Mouse (Mus musculus): ENCODE results near the gene Pde3b. TPM values are rescaled to one million over a fixed set of nuclear protein-coding genes. Genes with fewer than 3 reads are reported as not detected.

Gene Pde3b
- total and polyA plus RNA-seq, 3 experiments, result 17.9 to 40.0 (median 26.0) TPM

DNA sequence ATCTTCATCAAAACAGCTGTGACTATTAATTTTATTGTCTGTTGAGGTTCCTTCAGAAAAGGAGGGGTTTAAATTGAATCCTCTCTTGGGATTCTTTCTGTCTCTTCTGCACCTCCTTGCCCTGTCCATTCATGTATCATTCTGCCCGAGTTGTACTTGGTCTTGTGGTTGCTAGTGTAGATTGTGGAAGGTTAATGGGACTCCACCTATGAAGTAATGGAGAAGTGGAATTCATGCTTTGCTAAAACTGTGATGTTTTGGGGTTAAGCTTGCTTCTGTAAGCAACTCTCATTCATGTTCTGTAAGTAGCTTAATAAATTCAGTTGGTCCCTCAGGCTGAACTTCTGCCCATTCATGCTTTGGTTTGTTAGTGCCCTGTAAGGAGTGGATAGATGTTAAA is 59.8 kb downstream of the Pde3b start:
- peaks cover 0 to 1% of the 10 kb centered on the region in 2 experiments for H3K36me3 ChIP-seq (replicated peaks in 1 of 2; ENCODE audit: control insufficient read depth in 1 of 2, insufficient read depth in 1 of 2, low read length in 1 of 2)
- H3K9me3 ChIP-seq (replicated peaks; ENCODE audit: low read length), result no peaks in the 10 kb centered on the region
- no peak overlapping the region for H3K4me3 ChIP-seq (replicated peaks in 1 of 3; ENCODE audit: low read depth in 2 of 3, low read length in 2 of 3, poor library complexity in 1 of 3)
- H3K27me3 ChIP-seq (replicated peaks), result no peaks in the 10 kb centered on the region
- peak; percentile 41; the same call in 1 of the 2 replicates for TF ChIP-seq EP300 (IDR thresholded peaks at IDR 0.05; ENCODE audit: low read length)
- TF ChIP-seq IRF4 (IDR thresholded peaks at IDR 0.05; ENCODE audit: low read depth, low read length), result peak; percentile 60; the same call in 1 of the 2 replicates
- TF ChIP-seq MEF2A (IDR thresholded peaks at IDR 0.05; ENCODE audit: borderline replicate concordance, low read depth, low read length), result peak; percentile 50; the same call in 1 of the 2 replicates
- TF ChIP-seq ETS1 (conservative IDR thresholded peaks at IDR 0.05; ENCODE audit: low read depth, low read length), result peak; percentile 50
- no peak for TF ChIP-seq TCF12 (IDR thresholded peaks at IDR 0.05; ENCODE audit: low read depth, low read length)
- peak; percentile 58 for DNase-seq (ENCODE audit: extremely low read depth)
- peak overlapping the region; percentile 56 for H3K4me2 ChIP-seq (ENCODE audit: insufficient read depth, low read depth, poor library complexity, severe bottlenecking)
- H3K4me1 ChIP-seq (ENCODE audit: control insufficient read depth in 1 of 2, insufficient read depth in 2 of 2), result peaks cover 7 to 39% of the 10 kb centered on the region in 2 experiments; a peak in 3 of 4 replicates
- H3K27ac ChIP-seq (ENCODE audit: insufficient read depth, low read depth), result peak overlapping the region; percentile 14; the same call in 1 of the 2 replicates
- peaks cover 20% of the 10 kb centered on the region for H3K79me2 ChIP-seq (replicated peaks; ENCODE audit: control insufficient read depth, extremely low read depth, insufficient read depth, poor library complexity, severe bottlenecking)
- H3K9ac ChIP-seq (ENCODE audit: insufficient read depth, low read depth), result no peak overlapping the region
- in situ Hi-C loops (cut with MboI; ENCODE audit: low pct_ligation_motif_present, low pct_unique_long_range_greater_than_20kb, low sequenced_read_pairs) (no loop called here), dilution Hi-C loops (cut with MboI; ENCODE audit: extremely low pct_ligation_motif_present, extremely low pct_unique_long_range_greater_than_20kb, low sequenced_read_pairs) (no loop called here)

DNA sequence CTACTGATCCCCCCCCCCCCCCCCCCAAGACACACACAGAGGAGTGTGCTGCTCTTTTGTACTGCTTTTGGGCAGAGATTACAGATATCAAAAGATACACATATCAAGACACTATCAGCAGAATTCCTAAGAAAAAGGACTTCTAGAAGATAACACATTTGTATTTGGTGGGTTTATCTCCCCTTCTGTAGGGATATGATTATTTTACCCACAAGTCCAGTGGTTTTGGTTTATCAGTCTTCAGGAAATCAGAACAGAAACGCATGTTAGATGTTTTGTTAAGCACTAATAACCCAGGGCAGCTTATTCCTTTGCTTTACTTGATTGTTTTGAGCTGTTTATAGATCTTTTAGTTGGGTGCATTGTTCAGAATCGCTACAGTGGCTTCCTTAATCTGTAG is 62.8 kb downstream of the Pde3b start:
- Histone ChIP-seq H3K9me3 (replicated peaks; ENCODE audit: low read length) (no peaks in the 10 kb centered on the region), H3K4me3 (replicated peaks in 1 of 3; ENCODE audit: low read depth in 2 of 3, low read length in 2 of 3, poor library complexity in 1 of 3) (no peak overlapping the region), H3K27me3 (replicated peaks) (no peaks in the 10 kb centered on the region), H3K9ac (ENCODE audit: insufficient read depth, low read depth) (no peak overlapping the region), H3K4me1 (ENCODE audit: control insufficient read depth in 1 of 2, insufficient read depth in 2 of 2) (peaks cover 4 to 45% of the 10 kb centered on the region in 2 experiments; a peak in 3 of 4 replicates), H3K4me2 (ENCODE audit: insufficient read depth, low read depth, poor library complexity, severe bottlenecking) (no peak overlapping the region), H3K36me3 (replicated peaks in 1 of 2; ENCODE audit: control insufficient read depth in 1 of 2, insufficient read depth in 1 of 2, low read length in 1 of 2) (no peaks in the 10 kb centered on the region), H3K79me2 (replicated peaks; ENCODE audit: control insufficient read depth, extremely low read depth, insufficient read depth, poor library complexity, severe bottlenecking) (peaks cover 27% of the 10 kb centered on the region), H3K27ac (ENCODE audit: insufficient read depth, low read depth) (no peak overlapping the region)
- DNase-seq (ENCODE audit: extremely low read depth), result no peak
- in situ Hi-C loops (cut with MboI; ENCODE audit: low pct_ligation_motif_present, low pct_unique_long_range_greater_than_20kb, low sequenced_read_pairs), result no loop called here
- dilution Hi-C loops (cut with MboI; ENCODE audit: extremely low pct_ligation_motif_present, extremely low pct_unique_long_range_greater_than_20kb, low sequenced_read_pairs), result no loop called here
- no peak for TF ChIP-seq MAFK (IDR thresholded peaks at IDR 0.05; ENCODE audit: insufficient replicate concordance, low read length)
- TF ChIP-seq USF1 (IDR thresholded peaks at IDR 0.05; ENCODE audit: low read depth, low read length), result no peak
- no peak for TF ChIP-seq POLR2A (IDR thresholded peaks at IDR 0.05; ENCODE audit: low read depth, low read length)
- TF ChIP-seq MEF2A (IDR thresholded peaks at IDR 0.05; ENCODE audit: borderline replicate concordance, low read depth, low read length), result no peak
- TF ChIP-seq JUN (IDR thresholded peaks at IDR 0.05; ENCODE audit: insufficient read depth, low read depth, low read length), result no peak
- no peak for TF ChIP-seq CTCF (conservative IDR thresholded peaks at IDR 0.05 in 1 of 2, IDR thresholded peaks at IDR 0.05 in 1 of 2; ENCODE audit: low read depth in 2 of 2, low read length in 2 of 2)
- TF ChIP-seq ELF1 (IDR thresholded peaks at IDR 0.05; ENCODE audit: low read depth, low read length), result no peak

DNA sequence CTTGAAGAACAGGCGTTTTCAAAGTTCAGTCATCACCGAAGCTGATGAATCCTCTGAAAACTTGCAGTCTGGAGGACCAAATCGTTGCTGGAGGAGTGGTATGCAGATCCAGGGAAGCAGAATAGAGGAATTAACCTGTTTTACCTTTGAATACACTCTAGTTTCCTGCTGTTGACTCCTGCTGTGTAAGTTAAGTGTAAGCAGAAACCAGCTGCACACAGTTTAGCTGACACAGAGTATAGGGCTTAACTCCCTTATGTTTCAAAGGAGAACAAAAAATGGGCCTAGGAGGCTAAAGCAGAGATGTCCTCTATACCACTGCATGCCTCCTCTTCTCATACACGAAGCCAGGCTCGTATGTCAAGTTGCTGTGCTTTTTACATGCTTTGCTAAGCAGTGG is 63.8 kb downstream of the Pde3b start:
- dilution Hi-C loops (cut with MboI; ENCODE audit: extremely low pct_ligation_motif_present, extremely low pct_unique_long_range_greater_than_20kb, low sequenced_read_pairs), result no loop called here
- TF ChIP-seq NRF1 (IDR thresholded peaks at IDR 0.05; ENCODE audit: low read depth, low read length) (no peak), POLR2A (IDR thresholded peaks at IDR 0.05; ENCODE audit: low read depth, low read length) (no peak), USF1 (IDR thresholded peaks at IDR 0.05; ENCODE audit: low read depth, low read length) (no peak), MAX (IDR thresholded peaks at IDR 0.05; ENCODE audit: low read length) (no peak), MAFK (IDR thresholded peaks at IDR 0.05; ENCODE audit: insufficient replicate concordance, low read length) (no peak), E2F4 (IDR thresholded peaks at IDR 0.05; ENCODE audit: insufficient replicate concordance, low read depth, low read length) (no peak), RAD21 (IDR thresholded peaks at IDR 0.05; ENCODE audit: low read depth, low read length) (no peak), ZNF384 (IDR thresholded peaks at IDR 0.05; ENCODE audit: low read depth, low read length) (no peak), MEF2A (IDR thresholded peaks at IDR 0.05; ENCODE audit: borderline replicate concordance, low read depth, low read length) (no peak), TCF12 (IDR thresholded peaks at IDR 0.05; ENCODE audit: low read depth, low read length) (no peak), SIN3A (IDR thresholded peaks at IDR 0.05; ENCODE audit: low read length) (no peak), ZMIZ1 (IDR thresholded peaks at IDR 0.05; ENCODE audit: low read depth, low read length) (no peak), CTCF (conservative IDR thresholded peaks at IDR 0.05 in 1 of 2, IDR thresholded peaks at IDR 0.05 in 1 of 2; ENCODE audit: low read depth in 2 of 2, low read length in 2 of 2) (no peak), EP300 (IDR thresholded peaks at IDR 0.05; ENCODE audit: low read length) (no peak)
- in situ Hi-C loops (cut with MboI; ENCODE audit: low pct_ligation_motif_present, low pct_unique_long_range_greater_than_20kb, low sequenced_read_pairs), result no loop called here
- H3K4me2 ChIP-seq (ENCODE audit: insufficient read depth, low read depth, poor library complexity, severe bottlenecking), result 0 out of 2 replicates have a peak overlapping the region, but pooled peaks have one; percentile 31
- peak overlapping the region; percentile 29 for H3K9ac ChIP-seq (ENCODE audit: insufficient read depth, low read depth)
- H3K4me3 ChIP-seq (replicated peaks in 1 of 3; ENCODE audit: low read depth in 2 of 3, low read length in 2 of 3, poor library complexity in 1 of 3), result peak overlapping the region in 1 of 3 experiments; percentile 3
- peaks cover 4 to 55% of the 10 kb centered on the region in 2 experiments; a peak in 3 of 4 replicates for H3K4me1 ChIP-seq (ENCODE audit: control insufficient read depth in 1 of 2, insufficient read depth in 2 of 2)
- no peak for DNase-seq (ENCODE audit: extremely low read depth)
- peak overlapping the region; percentile 84 for H3K27ac ChIP-seq (ENCODE audit: insufficient read depth, low read depth)
- peaks cover 27% of the 10 kb centered on the region for H3K79me2 ChIP-seq (replicated peaks; ENCODE audit: control insufficient read depth, extremely low read depth, insufficient read depth, poor library complexity, severe bottlenecking)
- H3K27me3 ChIP-seq (replicated peaks), result no peaks in the 10 kb centered on the region
- no peaks in the 10 kb centered on the region for H3K9me3 ChIP-seq (replicated peaks; ENCODE audit: low read length)
- H3K36me3 ChIP-seq (replicated peaks in 1 of 2; ENCODE audit: control insufficient read depth in 1 of 2, insufficient read depth in 1 of 2, low read length in 1 of 2), result no peaks in the 10 kb centered on the region

Measured in CH12.LX (cell line).